Mouse (Mus musculus) cerebellum, adult (tissue): ENCODE results near the gene Dpm3.

Source experiments
- ATAC-seq: cut with Nextera tagmentation; 2 replicates; pipeline ENCODE4 v1.9.2; 2017; ENCODE audit warnings: mild to moderate bottlenecking, moderate library complexity, mixed read lengths; ENCODE audit not compliant: insufficient number of reproducible peaks, low FRiP score, low TSS enrichment

Gene Dpm3

DNA sequence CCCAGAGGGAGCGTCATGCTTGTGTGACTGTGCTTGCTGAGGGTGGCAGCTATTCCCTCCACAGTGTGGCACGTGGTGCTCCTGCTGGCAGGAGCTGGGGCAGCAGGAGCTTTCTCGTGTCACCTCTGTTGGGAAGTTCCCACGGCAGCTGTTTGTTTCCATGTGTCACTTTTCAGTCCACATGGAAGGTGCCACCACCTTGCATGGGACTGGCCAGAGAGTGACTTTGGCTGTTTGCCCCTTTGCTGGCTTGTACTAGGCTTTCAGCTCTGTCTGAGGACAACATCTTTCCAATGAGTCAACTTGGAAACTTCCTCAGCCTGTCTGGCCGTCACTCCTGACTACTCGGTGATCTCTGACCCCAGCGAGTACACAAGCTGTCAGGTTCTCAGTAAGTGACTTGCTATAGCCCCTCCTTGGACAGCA is 29.4 kb downstream of the Dpm3 start:
- ATAC-seq: no peak

- no peak for ATAC-seq
Measured at GRCm38 (mm10) chr3:89291874-89292273, 32.7 kb downstream of the Dpm3 start.

- ATAC-seq: no peak
Measured at GRCm38 (mm10) chr3:89292303-89292702, 33.1 kb downstream of the Dpm3 start.

- no peak for ATAC-seq
Measured at GRCm38 (mm10) chr3:89293247-89293918, 34.2 kb downstream of the Dpm3 start.

GRCm38 (mm10) chr3:89294195-89294594 is 35.0 kb downstream of the Dpm3 start:
- no peak for ATAC-seq

- no peak for ATAC-seq
Measured at GRCm38 (mm10) chr3:89295685-89296230, 36.6 kb downstream of the Dpm3 start.

DNA sequence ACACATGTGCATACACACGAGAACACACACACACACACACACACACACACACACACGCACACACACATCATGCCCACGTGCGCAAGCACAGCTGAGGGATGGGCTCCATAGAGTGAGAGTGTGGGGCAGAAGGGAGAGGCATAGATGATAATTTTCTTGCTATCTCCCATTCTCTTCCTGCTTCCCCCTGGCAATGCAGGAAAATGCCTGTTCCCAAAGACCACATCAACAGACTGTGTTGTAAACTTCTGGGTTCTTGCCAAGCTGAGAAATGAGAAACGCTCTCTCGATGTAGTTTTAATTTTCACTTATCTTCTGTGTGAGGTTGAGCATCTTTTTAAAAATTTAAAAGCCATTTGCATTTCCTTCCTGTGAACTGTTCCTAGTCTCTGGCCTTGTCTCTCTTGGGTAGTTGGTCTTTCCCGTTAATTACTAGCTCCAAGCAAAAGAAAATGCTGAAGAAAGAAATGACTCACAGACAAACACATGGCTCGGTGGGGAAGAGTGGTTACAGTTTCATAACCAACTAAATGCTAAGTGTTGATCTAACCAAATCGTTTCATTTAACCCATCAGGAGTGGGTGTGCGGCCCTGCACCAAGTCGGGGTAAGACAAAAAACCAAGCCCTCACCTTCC is 37.7 kb downstream of the Dpm3 start:
- no peak for ATAC-seq

GRCm38 (mm10) chr3:89298908-89299307 is 39.8 kb downstream of the Dpm3 start:
- no peak for ATAC-seq

- ATAC-seq: no peak
Measured at GRCm38 (mm10) chr3:89299499-89299898, 40.3 kb downstream of the Dpm3 start.

- ATAC-seq: no peak
Measured at GRCm38 (mm10) chr3:89300071-89300470, 40.9 kb downstream of the Dpm3 start.

- no peak for ATAC-seq
Measured at GRCm38 (mm10) chr3:89300514-89300913, 41.4 kb downstream of the Dpm3 start.

DNA sequence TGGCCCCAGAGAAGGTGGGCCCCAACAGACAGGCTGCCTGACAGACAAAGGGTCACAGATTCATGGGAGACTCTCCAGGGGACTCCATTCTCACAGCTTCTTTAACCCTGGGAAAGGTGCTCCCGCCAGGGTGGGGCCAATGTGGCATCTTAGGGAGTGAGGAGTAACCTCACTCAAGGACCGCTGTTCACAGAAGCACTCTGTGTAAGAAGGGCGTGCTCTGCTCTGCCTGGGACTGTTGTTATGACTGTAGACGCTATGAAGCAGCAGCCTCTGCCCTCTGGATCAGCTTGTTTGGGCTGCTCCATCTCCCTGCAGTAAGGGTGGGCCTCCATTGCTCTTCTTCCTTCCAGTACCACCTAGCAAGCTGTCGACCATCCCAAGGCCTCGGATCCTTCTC is 45.3 kb downstream of the Dpm3 start:
- no peak for ATAC-seq

DNA sequence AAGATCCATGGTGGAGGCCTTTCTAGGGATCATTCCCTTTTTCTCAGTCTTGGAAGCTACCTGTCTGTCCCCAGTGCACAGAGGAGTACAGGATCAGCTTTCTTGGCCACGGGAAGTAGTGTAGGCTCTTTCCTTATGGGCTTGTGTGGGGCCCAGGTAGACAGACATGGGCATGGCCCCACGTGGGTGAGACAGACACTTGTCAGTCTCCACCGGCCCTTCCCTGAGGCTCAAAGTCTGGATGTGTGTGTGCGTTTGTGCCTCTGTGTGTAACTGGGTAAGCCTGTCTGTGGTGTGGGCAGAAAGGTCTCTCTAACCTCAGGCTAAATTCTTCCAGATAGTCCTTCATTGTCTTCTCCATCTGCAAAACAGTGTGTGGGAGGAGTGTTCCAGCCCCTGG is 45.9 kb downstream of the Dpm3 start:
- ATAC-seq: no peak

DNA sequence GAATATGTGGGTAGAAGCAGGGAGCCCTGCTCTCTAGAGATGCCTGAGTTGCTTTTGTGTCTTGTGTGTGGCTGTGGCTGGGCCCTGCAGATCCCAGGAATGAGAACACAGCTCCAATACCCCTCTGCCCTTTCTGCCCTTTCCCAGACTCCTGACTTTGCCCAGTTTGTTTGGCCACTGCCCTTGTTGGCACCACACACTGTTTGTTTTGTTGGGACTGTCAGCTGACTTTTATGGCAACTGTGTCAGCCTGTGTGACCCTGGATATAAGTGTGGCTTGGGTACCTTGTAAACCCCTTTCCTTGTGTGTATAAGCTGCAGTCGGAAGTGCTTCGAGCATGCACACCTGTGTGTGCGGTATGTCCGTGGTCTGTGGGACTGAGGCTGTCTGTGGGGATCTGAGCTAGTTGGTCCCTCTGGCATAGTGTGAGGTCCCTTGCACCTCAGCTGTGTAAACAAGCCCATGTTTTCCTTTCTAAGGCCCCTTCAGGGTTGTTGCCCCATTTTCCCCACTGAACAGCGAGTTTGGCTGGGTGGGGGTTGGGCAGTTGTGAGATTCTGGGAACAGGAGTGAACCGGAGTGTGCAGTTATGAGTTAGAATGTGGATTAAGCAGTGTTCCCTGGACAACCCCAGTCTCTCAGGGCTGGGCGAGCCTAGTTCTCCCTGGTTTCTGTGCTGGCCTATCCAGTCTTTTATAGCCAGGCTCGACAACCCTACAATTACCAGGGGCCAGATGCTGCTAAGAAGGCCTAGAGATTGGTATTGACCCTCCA is 46.6 kb downstream of the Dpm3 start:
- ATAC-seq: no peak

DNA sequence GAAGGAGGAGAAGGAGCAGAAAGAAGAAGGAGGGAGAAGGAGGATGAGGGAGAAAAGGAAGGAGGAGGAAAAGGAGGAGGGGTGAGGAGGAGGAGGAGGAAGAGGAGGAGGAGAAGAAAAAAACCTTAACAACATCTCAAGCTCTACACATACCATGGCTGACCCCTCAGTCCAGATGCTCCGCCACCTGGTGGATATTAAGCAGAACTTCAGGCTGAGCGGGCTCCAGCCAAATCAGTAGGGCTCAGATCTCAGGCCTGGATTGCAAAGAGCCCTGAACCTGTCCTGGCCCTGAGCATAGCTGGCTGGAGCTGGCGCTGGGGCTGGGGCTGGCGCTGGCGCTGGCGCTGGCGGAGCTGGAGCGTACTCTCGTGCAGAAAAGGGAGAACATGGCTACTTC is 48.9 kb downstream of the Dpm3 start:
- peak; percentile 75 for ATAC-seq

- no peak for ATAC-seq
Measured at GRCm38 (mm10) chr3:89314340-89314739, 55.2 kb downstream of the Dpm3 start.

DNA sequence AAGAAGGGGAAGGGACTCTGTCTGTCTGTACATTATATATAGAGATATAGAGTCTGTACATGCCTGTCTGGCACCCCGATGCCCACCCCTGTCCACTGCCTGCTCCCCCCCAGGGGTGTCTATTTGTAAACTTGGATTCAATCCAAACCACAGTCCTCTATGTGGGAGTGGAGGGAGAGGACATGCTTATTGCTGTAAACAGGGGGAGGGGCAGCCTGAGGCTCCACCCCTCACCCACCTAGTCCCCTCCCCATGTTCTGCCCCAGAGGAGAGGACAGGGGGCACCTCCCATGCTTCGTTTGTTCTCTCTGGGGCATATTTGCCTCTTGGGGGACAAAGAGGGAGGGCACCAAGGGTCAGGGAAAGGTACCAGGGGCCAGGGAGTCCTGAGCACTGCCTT is 55.6 kb downstream of the Dpm3 start:
- ATAC-seq: no peak

DNA sequence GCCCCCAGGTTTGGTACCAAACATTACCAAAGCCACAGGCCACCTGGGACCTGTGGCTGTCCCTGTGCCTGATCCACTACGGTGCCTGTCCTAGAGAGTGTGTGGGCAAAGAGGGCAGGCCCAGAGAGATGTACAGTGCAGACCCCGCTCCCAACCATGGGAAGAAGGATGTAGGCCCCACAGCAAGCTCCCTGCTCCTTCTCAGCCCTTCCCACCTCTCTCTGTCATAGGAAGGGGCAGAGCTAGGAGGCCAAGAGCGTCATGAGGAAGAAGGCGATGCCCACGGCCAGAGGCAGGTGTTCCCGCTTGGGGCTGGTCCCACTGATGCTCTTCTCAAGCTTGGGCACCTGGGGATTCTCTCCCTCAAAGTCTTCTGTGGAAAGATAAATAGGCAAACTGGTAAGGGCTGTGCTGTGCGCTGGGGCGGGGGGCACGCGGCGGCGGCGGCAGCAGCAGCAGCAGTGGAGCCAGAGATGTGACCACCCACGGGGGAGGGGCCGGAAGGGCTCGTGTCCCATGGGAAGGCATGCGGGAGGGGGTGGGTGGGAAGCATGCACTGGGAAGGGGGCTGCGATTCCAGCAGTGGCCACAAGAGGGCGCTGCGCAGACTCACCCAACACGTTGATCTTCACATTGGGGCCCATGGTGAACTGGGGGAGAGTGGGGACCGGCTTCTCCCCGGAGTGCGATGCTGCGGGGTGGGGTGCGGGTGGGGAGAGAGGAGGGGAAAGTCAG is 56.2 kb downstream of the Dpm3 start:
- 0 out of 2 replicates have a peak, but pooled peaks have one; percentile 9 for ATAC-seq

GRCm38 (mm10) chr3:89315930-89316831 is 57.0 kb downstream of the Dpm3 start:
- ATAC-seq: no peak
